Mouse (Mus musculus) spleen, adult 12 weeks (tissue): Measurements from ENCODE around the gene Tut1.
"Not testable (repeated sequence)": the region's sequence is repeated elsewhere in the genome, so short reads cannot be mapped to it uniquely, and the experiment has no call there.

Experiments
- DNase-seq: peaks from one replicate; pipeline ENCODE4 v3.0.0; 2022; ENCODE audit warnings: low spot score

Tut1 gene

DNA sequence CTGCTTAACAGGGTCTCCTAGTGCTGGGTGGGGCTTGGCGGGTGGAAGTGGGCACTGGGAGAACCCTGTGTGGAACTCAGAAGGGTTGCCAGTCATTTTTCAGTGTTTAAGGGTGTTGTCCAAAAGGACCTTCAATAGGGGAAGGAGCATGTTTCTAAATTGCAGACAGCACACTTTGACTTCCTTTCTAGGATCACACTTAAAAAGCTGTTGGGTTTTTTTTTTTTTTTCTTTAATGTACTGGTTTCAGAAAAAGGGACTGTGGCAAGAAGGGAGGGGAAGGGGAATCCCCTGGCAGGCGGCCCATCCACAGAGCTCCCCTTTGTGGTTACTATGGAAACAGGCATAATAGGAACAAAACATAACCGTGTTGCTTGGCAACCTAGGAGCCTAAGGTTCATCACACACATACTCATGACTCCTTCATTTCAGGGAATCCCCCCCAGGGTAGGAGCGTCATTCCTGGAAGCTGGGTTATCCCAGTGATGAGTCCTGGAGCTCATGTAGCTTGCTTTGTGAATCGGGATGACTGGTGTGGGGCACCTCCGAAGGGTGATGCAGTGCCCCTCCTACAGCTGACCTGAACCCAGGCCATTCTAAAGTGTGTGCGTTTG is 30.7 kb downstream of the Tut1 start:
- peak; percentile 61 for DNase-seq

DNA sequence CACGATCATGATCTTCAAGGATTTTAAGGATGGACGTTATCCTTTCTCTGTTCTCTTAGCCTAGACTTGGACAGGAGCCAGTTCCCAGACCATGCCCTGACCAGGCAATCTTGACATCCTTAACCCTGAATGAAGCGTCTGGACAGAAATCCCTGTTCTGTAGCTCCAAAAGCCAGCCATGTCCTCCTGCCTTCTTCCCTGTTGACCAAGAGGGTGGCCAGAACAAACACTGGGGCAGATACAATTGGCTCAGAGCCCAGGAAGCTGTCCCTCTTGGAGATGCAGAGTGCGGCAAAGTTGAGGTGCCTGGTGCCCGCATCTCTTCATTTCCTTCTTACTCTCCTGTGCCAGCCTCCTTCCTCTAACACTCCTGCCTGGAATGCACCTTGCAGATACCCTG is 32.2 kb downstream of the Tut1 start:
- DNase-seq: no peak

DNA sequence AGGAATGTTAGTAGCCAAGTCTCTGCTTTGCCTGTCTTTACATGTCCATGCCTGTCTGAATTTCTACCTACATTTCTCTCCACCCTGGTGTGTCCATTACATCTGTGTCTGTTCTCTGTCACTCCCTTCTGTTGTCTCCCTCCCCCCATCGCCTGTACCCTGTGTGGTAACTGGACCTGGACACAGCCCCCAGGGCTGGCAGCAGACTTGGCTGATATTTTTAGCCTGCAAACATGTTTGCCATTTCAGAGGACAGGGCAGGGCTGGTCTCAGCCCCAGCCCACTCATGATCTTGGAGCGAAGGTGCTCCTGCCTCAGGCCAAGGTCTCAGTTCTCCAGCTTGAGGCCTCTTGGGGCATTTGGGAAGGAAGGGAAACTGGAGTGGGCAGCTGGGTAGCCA is 34.2 kb downstream of the Tut1 start:
- DNase-seq: no peak

DNA sequence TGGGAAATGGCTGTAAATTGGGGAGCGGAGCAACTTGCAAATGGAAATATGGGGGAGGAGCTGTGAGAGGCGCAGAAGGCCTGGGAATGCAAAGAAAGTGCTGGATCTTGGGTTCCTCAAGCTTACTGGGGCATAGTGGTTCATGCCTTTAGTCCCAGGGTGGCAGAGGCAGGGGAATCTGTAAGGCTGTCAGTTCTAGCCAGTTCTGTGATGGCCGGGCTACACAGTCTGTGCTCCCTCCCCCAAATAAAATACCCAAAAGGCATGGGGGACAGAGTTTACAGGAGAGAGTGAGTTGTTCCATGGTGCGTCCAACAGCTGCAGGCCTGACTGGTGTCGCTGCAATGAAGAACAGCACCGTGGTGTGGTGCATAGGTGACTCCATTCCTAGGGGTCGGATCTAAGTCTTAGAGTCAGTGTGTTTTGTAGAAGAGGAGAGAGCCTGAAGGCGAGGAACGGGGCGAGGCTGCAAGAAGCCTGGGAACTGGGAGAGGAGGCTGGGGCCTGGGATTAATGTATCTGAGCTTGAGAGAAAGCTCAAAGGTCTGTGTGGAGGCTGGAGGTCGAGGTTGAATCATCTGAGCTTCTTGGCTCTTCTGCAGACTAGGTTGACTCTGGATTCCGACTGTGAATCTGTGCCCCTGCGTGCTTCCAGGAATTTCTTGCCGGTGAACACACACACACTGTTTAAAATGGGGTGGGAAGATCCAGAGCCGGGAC is 34.9 kb downstream of the Tut1 start:
- no peak for DNase-seq

DNA sequence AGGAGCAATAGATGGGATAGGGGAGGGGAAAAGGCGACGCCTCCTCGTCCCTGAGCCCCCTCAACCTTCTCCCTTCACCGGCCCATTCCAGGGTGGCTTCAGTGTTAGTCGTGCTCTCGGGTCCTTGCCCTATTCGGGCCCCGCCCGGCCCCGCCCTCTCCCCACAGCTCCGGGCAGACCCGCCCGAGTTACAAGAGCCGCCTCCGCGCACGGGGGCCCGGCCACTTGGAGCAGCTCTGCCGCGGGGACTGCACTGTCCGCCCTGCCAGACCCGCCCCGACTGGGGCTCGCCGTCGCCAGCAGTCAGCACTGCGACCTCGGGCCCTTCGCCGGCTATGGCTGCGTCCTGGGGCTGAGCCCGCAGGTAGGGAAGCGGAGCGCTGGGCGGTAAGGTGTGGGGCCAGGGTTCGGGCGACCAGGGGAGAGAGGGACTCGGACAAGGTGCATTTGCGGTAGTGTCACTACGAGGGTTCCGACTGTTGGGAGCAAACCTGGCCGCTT is 35.5 kb downstream of the Tut1 start, which contains the start of gene Ahnak:
Gene Ahnak (plus strand): TSS at position 219 of the 501 bp plus-strand sequence.
- no peak for DNase-seq

DNA sequence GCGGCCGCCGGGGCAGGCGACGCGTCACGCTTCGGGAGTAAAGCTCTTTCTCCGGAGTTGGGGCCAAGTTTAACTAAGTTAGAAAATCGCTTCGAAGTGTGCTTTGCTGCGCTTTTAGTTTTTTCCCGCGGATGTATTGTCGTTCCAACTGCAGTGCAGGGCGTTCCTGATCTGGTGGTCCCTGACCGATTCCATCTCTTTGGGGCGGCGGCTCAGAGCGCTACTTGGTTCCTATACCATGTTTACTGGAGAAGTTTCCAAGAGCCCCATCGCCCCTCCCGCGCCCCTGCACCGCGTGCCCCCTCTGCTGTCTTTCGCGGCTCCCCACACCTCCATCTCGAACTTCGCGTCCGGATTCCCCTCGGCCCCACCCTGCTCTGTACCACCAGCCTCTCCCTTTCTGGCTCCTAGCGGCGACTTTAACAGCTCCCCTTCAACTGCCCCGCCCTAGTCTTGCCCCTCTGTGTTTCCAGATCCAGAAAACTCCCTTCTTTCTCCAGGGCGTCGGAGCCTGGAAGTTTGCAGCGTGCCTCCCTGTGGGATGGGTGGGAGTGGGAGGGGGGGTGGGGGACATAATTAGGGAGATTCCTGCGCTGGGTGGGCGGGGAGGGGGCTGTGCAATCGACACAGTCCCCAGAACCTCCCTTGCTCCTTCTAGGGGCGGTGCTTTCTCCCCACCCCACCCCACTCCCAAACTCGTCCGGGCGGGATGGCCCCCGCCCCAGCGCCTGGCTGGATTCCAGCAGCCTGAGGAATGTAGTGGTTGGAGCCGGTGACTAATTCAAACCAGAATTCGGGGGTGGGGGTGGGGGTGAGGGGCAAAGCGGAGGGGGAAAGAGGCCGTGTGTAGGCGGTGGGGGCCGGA is 36.2 kb downstream of the Tut1 start:
- no peak for DNase-seq

DNA sequence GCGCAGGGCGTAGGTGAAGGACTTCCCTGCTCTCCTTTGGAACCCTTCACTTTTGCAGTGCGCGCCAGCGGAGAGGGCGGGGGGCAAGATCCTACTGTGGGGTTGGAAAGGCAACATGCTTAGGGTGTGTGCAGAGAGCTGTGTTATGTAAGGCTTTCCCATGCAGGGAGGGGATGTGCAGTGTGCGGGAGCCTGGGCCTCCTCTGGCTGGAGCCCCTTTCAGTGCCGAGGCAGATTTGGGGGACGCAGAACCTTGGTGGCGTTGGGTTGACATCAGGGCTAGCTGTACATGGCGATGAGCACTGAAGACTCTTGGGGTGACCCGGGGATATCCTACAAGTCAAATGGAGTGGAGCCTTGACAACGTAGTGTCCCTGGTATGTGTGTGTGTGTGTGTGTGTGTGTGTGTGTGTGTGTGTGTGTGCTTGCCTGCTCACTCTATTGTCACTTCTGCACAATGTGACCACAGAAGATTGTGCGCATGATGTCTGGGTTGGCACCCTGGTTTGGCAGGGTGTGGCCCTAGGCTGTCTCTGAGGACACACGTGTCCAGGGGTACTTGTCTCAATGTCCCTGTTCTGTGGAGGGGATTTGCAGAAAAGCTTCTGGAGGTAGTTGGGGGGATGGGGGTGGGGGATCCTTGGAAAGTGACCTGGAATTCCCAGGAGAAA is 36.9 kb downstream of the Tut1 start:
- no peak for DNase-seq

DNA sequence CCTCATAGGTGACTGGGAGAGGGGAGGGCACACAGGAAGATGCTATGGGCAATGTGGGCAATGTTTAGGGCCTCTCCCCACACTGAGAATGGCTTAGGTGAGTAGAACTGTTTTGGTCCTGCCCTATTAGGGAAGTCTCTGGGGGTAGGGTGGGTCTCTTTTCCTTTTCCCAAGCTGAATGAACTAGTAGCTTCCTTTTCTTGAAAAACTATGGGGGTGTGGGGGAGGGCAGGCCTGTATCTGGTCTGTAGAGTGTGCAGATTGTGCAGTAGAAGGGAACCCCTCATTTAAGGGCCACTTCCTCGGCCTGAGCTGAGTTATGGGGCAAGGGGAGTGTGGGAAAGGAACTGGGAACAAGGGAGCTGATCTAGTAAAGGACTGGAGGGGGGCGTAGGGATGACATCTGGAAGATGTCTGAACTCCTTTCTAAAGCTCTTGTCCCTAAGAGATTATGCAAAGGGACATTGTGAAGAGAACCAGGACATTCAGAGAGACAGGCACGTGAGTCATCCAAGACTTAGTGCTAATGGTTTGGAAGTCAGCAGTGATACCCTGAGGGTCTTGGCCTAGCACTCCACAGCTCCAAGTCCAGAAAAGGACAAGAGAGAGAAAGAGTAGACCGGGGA is 37.7 kb downstream of the Tut1 start:
- no peak for DNase-seq

DNA sequence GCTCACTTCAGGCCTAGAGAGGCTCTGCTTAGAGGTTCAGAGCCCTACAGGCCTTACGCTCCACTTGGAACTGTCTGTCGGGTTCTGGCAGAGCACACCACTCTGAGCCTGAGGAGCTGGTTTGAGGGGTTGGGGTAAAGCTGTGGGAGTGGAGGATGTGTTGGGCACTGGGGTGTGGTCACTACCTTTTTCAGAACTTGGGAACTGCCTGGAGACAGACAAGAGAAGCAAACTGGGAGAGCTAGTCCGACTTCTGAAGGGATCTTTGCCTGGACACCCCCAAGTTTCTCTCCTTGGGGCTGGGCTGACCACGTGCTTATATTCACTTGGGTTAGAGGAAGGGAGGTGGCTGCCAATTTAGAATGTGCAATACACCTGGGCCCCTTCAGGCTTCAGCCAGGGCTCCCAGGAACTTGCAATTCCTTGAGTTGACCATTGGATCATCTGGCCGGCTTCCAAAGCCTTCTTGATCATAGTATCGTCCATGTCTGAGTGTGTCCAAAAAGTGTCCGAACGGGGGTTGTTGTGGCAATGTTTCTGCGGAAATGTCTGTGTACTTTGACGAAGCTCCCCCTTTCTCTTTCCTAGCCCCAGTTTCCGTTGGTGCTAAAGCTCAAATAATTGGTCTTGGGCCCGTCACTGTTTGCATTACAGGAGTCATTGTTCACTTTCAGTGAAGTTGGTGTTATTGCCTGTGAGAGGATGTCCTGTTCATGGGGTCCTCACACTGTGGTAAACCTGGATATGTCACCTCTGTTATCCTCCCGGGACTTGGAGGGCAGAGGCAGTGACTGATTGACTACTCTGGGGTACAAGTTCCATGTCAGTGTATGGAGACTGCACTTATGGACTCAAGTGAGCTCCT is 38.5 kb downstream of the Tut1 start:
- no peak for DNase-seq

DNA sequence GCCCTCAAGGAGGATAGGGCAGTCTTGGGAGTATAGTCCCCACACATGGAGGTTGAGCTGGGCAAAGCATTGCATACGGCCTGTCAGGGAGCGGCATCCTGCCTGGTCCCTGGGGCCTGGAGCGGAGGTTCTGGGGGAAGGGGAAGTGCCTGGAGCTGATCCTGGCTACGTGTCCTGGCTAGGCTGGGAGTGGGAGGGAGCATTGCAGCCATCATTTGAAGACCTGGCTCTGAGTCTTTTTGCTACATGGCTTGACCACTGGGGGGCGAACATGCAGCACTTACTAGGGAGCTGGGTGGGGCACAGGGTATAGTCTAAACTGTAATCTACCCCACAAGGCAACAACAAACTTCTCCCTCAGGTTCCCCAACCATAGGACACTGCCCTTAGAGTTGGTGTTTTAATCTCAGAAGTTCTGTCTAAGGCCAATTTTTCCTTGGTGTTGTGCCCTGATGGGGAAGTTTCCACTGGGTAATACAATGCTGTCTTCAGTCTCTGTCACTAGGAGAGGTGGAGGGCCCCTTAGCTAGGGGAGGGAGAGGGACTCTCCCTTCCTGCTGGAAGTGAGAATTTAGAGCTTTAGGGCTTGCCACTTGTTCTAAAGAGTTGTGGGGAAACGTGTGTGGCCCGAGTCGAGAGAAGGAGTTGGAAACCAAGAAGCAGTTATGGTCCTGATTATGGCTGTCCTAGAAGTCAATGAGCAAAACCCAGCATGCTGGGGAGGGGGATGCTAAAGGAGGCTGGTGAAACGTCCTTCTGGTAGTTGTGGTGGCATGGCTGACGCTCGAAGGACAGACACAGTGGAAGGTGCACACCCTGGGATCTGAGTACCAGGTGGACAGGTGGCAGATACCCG is 39.4 kb downstream of the Tut1 start:
- peak; percentile 57 for DNase-seq

DNA sequence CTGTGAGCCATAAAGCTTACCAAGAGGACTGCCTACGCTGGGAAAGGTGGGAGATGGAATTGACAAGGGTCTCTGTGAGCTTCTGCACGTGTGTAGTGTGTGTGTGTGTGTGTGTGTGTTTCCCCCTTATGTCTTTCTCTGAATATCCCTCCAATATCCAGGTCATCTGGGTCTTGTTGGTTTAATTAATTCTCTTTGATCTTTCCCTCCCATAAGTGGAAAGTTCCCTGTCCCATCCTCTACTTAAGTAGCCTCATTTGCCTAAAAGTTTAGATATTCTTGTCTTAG is 39.9 kb downstream of the Tut1 start:
- no peak for DNase-seq

DNA sequence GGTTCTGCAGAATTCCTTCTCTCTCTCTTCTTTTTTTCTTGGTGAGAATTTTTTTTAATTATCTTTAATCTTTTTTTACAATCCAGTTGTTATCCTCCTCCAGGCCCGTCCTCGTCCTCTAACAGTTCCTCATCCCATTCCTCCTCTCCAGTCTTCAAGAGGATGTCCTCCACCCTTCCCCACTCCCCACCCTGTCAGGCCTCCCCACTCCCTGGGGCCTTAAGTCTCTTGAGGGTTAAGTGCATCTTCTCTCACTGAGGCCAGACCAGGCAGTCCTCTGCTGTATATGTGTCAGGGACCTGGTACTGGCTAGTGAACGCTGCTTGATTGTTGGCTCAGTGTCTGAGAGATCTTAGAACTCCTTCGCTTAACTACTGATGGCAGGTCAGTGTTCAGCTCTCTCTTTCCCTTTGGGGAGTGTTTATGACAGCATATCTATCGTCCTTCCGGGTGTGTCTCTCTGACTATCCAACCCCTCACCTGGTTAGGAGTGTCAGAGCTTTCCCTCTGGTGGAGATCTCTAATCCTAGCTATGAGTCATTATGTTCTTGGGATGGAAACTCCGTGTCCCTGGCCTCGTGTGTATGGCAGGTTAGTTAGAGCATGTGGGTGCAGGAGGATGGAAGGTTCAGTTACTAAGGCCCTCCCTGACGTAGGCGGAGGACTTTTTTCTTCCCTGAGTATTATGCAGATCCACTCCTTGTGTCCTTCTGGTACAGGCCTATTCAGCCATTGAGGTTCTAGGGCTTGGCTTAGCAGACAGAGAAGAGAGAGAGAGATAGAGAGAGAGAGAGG is 41.4 kb downstream of the Tut1 start:
- no peak for DNase-seq

DNA sequence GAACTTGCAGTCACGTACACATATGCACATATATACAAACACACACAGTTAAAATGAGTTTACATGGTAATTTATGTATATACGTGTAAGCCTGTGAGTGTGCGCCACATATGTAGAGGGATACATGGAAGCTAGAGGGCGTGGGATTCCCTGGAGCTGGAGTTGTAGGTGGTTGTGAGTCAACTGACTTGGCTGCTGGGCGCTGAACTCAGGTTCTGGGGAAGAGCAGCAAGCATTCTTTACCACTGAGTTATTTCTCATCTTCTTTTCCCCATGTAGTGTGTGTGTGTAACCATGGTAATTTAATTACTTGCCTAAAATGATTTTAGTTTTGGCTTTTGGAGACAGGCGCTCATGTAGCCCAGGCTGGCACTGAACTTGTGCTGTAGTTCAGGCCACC is 43.0 kb downstream of the Tut1 start:
- DNase-seq: no peak

DNA sequence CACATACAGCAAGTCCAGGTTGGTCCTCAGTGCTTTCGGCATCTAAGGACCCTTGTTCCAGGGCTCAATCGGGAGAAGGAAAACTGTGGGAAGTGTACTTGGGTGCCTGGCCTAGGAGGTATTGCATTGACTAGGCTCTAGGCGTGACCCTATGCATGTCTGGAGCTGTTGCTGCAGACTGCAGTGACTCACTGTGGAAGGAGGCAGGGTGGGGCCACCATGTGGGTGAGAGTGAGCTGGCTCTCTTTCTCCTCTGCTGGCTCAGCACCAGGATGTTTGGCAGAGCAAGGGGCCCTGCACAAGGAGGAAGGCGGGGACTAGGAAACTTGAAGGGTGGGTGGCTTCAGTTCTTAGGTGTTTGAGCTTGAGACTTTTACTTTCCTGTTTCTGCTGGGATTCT is 43.9 kb downstream of the Tut1 start:
- peak; percentile 39 for DNase-seq

DNA sequence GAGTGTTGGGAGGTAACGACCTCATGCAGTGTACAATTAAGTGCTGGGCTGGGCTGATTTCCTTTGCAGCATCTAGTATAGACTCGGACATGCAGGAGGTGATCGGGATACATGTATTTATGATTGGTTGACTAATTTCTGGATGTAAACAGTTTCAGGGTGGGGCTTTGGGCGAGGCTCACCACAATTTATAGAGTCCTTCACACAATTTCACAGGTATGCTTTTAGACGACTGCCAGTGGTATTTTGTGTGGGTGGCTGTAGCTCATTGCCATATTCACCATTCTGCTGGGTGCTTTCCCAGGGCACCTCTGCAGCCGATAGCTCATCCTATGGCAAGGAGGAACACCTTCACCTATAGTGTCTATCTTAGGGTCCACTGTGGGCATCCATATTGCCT is 44.9 kb downstream of the Tut1 start:
- no peak for DNase-seq

DNA sequence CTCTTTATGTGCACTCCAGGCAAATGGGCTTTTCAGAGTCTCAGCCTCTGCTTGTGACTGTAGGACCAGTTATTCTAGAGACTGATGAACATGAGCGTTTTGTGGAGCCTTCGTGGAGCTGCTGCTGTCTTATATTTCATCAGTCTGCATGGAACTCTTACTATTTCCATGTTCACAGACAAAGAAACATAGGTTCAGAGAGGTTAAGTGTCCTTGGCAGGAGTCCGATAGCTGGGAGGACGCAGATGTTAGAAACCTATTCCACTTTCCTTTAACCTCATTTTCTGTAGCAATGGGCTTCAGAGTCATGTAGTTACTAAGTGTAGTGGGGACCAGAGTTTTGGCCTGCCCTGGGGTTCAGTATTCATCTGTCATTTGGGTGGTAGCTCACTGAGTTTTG is 45.6 kb downstream of the Tut1 start:
- DNase-seq: no peak

DNA sequence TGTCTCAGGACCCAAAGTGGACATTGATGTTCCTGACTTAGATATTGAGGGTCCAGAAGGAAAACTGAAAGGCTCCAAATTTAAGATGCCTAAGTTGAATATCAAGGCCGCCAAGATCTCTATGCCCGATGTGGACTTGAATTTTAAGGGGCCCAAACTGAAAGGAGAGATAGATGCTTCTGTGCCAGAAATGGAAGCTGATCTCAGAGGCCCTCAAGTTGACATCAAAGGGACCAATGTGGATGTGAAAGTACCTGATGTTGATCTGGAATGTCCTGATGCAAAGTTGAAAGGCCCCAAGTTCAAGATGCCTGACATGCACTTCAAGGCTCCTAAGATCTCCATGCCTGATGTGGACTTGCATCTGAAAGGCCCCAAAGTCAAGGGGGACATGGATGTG is 53.3 kb downstream of the Tut1 start:
- not testable (repeated sequence) for DNase-seq
